Mouse (Mus musculus): ENCODE data around the gene Milr1. TPM values are rescaled to one million over a fixed set of nuclear protein-coding genes. Genes with fewer than 3 reads are reported as not detected.
"Not testable (repeated sequence)": the region's sequence is repeated elsewhere in the genome, so short reads cannot be mapped to it uniquely, and the experiment has no call there.

The Milr1 gene
- polyA plus RNA-seq, 2 experiments = 2.2 to 3.0 TPM

- under 1% methylated on average over 39 of the region's 39 CpGs for WGBS (ENCODE audit: insufficient replicate concordance)
- ATAC-seq (ENCODE audit: insufficient read depth) (peak; percentile 74), DNase-seq (ENCODE audit: low read depth in 3 of 3, low spot score in 3 of 3) (no peak)
- Histone ChIP-seq H3K27ac (peak overlapping the region; percentile 97), H3K9ac (replicated peaks) (peak overlapping the region; percentile 91), H3K4me2 (ENCODE audit: low read depth) (peak overlapping the region; percentile 85), H3K27me3 (ENCODE audit: control insufficient read depth, insufficient read depth, low read length) (no peaks in the 10 kb centered on the region), H3K4me1 (replicated peaks; ENCODE audit: control insufficient read depth in 2 of 2, insufficient read depth in 2 of 2, low read length in 1 of 2) (peaks cover 6 to 12% of the 10 kb centered on the region in 2 experiments), H3K9me3 (ENCODE audit: control insufficient read depth, low read length) (no peaks in the 10 kb centered on the region), H3K36me3 (replicated peaks; ENCODE audit: control insufficient read depth, insufficient read depth, low read depth) (peaks cover 58% of the 10 kb centered on the region), H3K4me3 (ENCODE audit: insufficient read depth in 1 of 2, low read depth in 2 of 2, low read length in 2 of 2) (peak overlapping the region; percentile 81 to 83)
- TF ChIP-seq EP300 (IDR thresholded peaks at IDR 0.05; ENCODE audit: low read depth) (no peak; the same call in 1 of the 2 replicates), CTCF (IDR thresholded peaks at IDR 0.05; ENCODE audit: low read depth) (no peak)
Measured at GRCm38 (mm10) chr11:106778589-106779387, 27.8 kb downstream of the Milr1 start.

DNA sequence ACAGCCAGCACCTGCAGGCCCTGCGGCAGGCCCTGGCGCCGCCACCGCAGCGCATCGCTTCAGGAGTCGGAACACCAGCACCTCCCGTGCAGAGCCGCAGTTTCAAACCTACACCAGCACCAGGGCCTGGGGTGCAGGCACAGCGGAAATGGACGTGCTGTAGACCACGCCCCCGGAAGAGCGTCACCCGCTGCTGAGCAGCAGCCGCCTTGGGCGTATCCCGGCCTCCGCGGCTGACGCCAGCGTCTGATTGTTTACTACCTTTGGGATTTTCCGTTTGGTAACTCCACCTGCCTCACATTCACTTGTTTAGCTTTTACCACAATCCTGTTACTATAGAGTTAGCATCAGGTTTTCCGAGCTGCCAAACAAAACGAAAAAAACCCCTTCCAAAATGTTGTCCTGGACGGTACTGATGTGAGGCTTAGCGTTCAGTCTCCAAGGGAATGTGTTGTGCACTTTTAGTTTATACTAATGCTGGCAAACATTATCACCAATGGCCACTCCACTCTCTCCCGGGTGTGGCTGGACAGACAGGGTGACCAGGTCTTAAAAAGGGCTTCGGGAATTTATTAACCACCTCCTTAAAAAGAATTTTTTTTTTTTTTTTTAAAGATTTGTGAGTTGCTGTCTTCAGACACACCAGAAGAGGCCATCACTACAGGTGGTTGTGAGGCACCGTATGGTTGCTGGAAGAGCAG is 28.5 kb downstream of the Milr1 start, which contains the start of gene Polg2:
Polg2 (minus strand) TSS at position 150 of the 701 bp plus-strand sequence.
- Histone ChIP-seq H3K4me3 (ENCODE audit: insufficient read depth in 1 of 2, low read depth in 2 of 2, low read length in 2 of 2) (peak within 1 kb of the TSS; percentile 81 to 83), H3K36me3 (replicated peaks; ENCODE audit: control insufficient read depth, insufficient read depth, low read depth) (peaks cover 59% of the 10 kb centered on the region), H3K9ac (replicated peaks) (peak within 1 kb of the TSS; percentile 91), H3K27ac (peak within 1 kb of the TSS; percentile 97), H3K27me3 (ENCODE audit: control insufficient read depth, insufficient read depth, low read length) (no peaks in the 10 kb centered on the region), H3K9me3 (ENCODE audit: control insufficient read depth, low read length) (no peaks in the 10 kb centered on the region), H3K4me1 (replicated peaks; ENCODE audit: control insufficient read depth in 2 of 2, insufficient read depth in 2 of 2, low read length in 1 of 2) (peaks cover 6 to 12% of the 10 kb centered on the region in 2 experiments), H3K4me2 (ENCODE audit: low read depth) (peak within 1 kb of the TSS; percentile 85)
- TF ChIP-seq CTCF (IDR thresholded peaks at IDR 0.05; ENCODE audit: low read depth) = no peak
- no peak for TF ChIP-seq EP300 (IDR thresholded peaks at IDR 0.05; ENCODE audit: low read depth)
- 1% methylated on average over 30 of the region's 30 CpGs for WGBS (ENCODE audit: insufficient replicate concordance)
- ATAC-seq (ENCODE audit: insufficient read depth) (peak; percentile 99), DNase-seq (ENCODE audit: low read depth in 3 of 3, low spot score in 3 of 3) (peak; percentile 88 to 91 (median 88))

DNA sequence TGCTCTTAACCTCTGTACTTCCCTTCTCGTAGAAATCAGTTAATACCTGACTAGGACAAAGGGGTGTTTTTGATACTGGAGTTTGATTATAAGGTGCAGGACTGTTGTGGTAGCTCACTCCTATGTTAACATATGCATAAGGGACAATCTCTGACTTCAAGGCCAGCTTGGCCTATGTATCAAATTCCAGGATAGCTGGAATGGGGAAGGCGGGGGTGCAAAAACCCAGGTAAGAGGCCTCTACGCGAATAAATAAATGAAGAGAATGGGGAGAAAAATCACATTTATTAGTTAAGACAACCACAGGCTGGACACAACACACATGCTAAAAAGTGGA is 29.0 kb downstream of the Milr1 start:
- WGBS (ENCODE audit: insufficient replicate concordance) = 67% methylated on average over 4 of the region's 4 CpGs
- peak overlapping the region; percentile 61 for H3K9ac ChIP-seq (replicated peaks)
- ATAC-seq (ENCODE audit: insufficient read depth) = no peak
- peak overlapping the region; percentile 85 for H3K4me2 ChIP-seq (ENCODE audit: low read depth)
- no peak for DNase-seq (ENCODE audit: low read depth in 3 of 3, low spot score in 3 of 3)
- peaks cover 6 to 12% of the 10 kb centered on the region in 2 experiments for H3K4me1 ChIP-seq (replicated peaks; ENCODE audit: control insufficient read depth in 2 of 2, insufficient read depth in 2 of 2, low read length in 1 of 2)
- peaks cover 59% of the 10 kb centered on the region for H3K36me3 ChIP-seq (replicated peaks; ENCODE audit: control insufficient read depth, insufficient read depth, low read depth)
- H3K4me3 ChIP-seq (ENCODE audit: insufficient read depth in 1 of 2, low read depth in 2 of 2, low read length in 2 of 2) = peak overlapping the region; percentile 40 to 83; a peak in 3 of 4 replicates
- no peaks in the 10 kb centered on the region for H3K27me3 ChIP-seq (ENCODE audit: control insufficient read depth, insufficient read depth, low read length)
- no peaks in the 10 kb centered on the region for H3K9me3 ChIP-seq (ENCODE audit: control insufficient read depth, low read length)
- peak overlapping the region; percentile 97 for H3K27ac ChIP-seq
- TF ChIP-seq CTCF (IDR thresholded peaks at IDR 0.05; ENCODE audit: low read depth) = no peak
- TF ChIP-seq EP300 (IDR thresholded peaks at IDR 0.05; ENCODE audit: low read depth) = no peak

GRCm38 (mm10) chr11:106780590-106781220 is 29.7 kb downstream of the Milr1 start:
- 74% methylated on average over 6 of the region's 6 CpGs for WGBS (ENCODE audit: insufficient replicate concordance)
- Histone ChIP-seq H3K4me1 (replicated peaks; ENCODE audit: control insufficient read depth in 2 of 2, insufficient read depth in 2 of 2, low read length in 1 of 2) (peaks cover 6 to 12% of the 10 kb centered on the region in 2 experiments), H3K4me3 (ENCODE audit: insufficient read depth in 1 of 2, low read depth in 2 of 2, low read length in 2 of 2) (peak overlapping the region in 1 of 2 experiments; percentile 83; a peak in 1 of 4 replicates), H3K9me3 (ENCODE audit: control insufficient read depth, low read length) (no peaks in the 10 kb centered on the region), H3K27me3 (ENCODE audit: control insufficient read depth, insufficient read depth, low read length) (no peaks in the 10 kb centered on the region), H3K27ac (peak overlapping the region; percentile 97), H3K4me2 (ENCODE audit: low read depth) (peak overlapping the region; percentile 85), H3K9ac (replicated peaks) (no peak overlapping the region), H3K36me3 (replicated peaks; ENCODE audit: control insufficient read depth, insufficient read depth, low read depth) (peaks cover 61% of the 10 kb centered on the region)
- no peak for ATAC-seq (ENCODE audit: insufficient read depth)
- DNase-seq (ENCODE audit: low read depth in 3 of 3, low spot score in 3 of 3) = no peak
- TF ChIP-seq CTCF (IDR thresholded peaks at IDR 0.05; ENCODE audit: low read depth) = no peak
- no peak for TF ChIP-seq EP300 (IDR thresholded peaks at IDR 0.05; ENCODE audit: low read depth)

DNA sequence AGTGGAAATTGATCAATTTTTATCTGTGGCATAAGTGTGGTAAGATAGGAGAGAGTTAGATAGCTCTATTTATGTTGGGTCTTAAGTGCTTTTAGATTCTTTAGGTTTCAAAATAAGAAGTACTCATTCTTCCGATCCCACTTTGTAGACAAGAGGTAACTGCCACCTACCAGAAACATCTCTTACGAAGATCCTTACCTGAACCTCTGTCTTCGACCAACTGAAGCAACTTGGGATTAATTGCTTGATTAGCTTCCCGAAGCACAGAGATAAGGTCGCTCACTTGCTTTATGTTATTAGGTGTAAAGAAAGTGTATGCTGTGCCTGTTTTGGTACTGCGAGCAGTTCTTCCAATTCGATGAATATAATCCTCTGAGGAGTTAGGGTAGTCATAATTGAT is 31.2 kb downstream of the Milr1 start:
- not testable (repeated sequence) for H3K4me3 ChIP-seq (ENCODE audit: insufficient read depth in 1 of 2, low read depth in 2 of 2, low read length in 2 of 2); H3K4me2 ChIP-seq (ENCODE audit: low read depth); H3K9ac ChIP-seq (replicated peaks); H3K9me3 ChIP-seq (ENCODE audit: control insufficient read depth, low read length); H3K27me3 ChIP-seq (ENCODE audit: control insufficient read depth, insufficient read depth, low read length); ATAC-seq (ENCODE audit: insufficient read depth); DNase-seq (ENCODE audit: low read depth in 3 of 3, low spot score in 3 of 3); H3K27ac ChIP-seq
- Histone ChIP-seq H3K36me3 (replicated peaks; ENCODE audit: control insufficient read depth, insufficient read depth, low read depth) (peaks cover 75% of the 10 kb centered on the region), H3K4me1 (replicated peaks; ENCODE audit: control insufficient read depth in 2 of 2, insufficient read depth in 2 of 2, low read length in 1 of 2) (peaks cover 9 to 13% of the 10 kb centered on the region in 2 experiments)
- WGBS (ENCODE audit: insufficient replicate concordance) = 84% methylated on average over 7 of the region's 7 CpGs
